Mouse (Mus musculus) ES-Bruce4 (cell line): ENCODE measurements at regions not wholly inside any gene's neighbourhood (a gene's known extent, or its start where the extent isn't known, plus 50 kb on each side); places are given as distances from the start of the nearest gene placed in this dataset.

Experiments
- CTCF ChIP-seq: IDR thresholded peaks from one replicate; pipeline ENCODE4 v1.8.1; 2011; ENCODE audit warnings: low read depth, low read length
- EP300 ChIP-seq: IDR thresholded peaks from 2 replicates; pipeline ENCODE4 v1.6.1; 2011; ENCODE audit warnings: low read depth, low read length; ENCODE audit not compliant: insufficient read depth
- POLR2A ChIP-seq: IDR thresholded peaks from one replicate; pipeline ENCODE4 v1.8.1; 2011; ENCODE audit warnings: low read length; ENCODE audit not compliant: insufficient read depth

DNA sequence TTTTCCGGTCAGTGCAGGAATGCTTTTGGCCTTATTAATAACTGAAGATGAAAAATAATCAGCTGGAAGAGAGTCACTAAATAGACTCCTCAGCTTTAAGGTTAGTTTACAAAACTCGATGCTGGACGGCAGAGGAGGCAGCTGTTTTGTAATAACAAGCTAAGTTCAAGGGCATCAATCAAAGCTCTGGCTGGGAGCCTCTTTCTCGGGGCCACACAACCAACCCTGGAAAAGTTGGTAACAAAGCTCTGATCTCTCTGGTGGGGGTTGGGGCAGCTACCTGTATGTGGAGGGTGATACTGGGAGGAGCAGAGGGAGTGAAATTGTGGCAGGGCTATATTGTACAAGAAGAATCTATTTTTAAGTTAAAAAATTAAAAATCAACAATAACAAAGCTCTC lies 374.1 kb downstream of the Fgf9 start:
- TF ChIP-seq CTCF, result no peak
- no peak for TF ChIP-seq POLR2A
- no peak for TF ChIP-seq EP300
